Mouse (Mus musculus): ENCODE data around the gene Ccdc51. TPM values are rescaled to one million over a fixed set of nuclear protein-coding genes. Genes with fewer than 3 reads are reported as not detected.

Gene Ccdc51
- polyA plus RNA-seq, 1 experiment from 2014 or later = 11.4 TPM

DNA sequence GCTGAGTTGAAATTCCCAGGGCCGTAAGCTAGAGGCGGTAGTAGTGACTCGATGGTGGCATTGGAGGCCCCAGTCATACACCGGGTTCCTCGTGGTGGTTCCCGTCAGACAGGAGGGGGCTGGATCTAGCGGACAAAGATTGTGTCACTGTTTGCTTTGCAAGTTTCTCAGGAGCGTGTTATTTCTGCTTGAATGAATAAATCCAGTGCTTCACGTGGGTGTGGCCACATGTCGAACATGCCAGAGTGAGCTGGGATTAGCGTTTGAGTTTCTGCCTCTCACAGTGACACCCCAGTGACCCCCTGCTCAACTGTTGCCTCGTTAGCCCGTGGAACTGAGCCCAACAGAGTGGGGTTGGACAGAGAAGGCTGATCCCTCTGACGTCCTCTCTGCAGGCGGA, 8.2 kb downstream of the Ccdc51 start:
- Histone ChIP-seq H3K27ac (replicated peaks) (no peak overlapping the region), H3K9me3 (replicated peaks) (no peaks in the 10 kb centered on the region), H3K27me3 (peaks cover 28% of the 10 kb centered on the region), H3K36me3 (replicated peaks) (peaks cover 27% of the 10 kb centered on the region), H3K4me1 (replicated peaks) (peaks cover 33% of the 10 kb centered on the region), H3K4me2 (no peak overlapping the region), H3K9ac (no peak overlapping the region), H3K4me3 (replicated peaks) (no peak overlapping the region)
- no peak for ATAC-seq (ENCODE audit: insufficient read depth)
- 66% methylated on average over 15 of the region's 15 CpGs for WGBS (ENCODE audit: insufficient replicate concordance)

DNA sequence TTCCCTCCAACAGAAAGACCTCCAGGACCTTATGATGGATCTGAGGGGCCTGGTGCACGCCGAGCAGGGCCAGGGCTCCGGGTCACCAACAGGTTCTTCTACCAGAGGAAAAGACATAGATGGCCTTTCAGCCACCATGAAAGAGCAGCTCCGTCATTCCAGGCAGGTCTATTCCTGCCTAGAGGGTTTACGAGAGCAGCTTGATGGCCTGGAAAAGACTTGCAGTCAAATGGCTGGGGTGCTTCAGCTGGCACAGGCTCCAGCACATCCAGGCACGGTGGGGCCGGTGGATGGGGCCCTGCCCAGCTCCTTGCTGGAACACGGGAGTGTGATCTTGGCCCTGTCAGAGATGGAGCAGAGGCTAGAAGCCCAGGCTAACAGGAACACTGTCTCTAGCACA, 9.5 kb downstream of the Ccdc51 start:
- Histone ChIP-seq H3K36me3 (replicated peaks) (peaks cover 27% of the 10 kb centered on the region), H3K27ac (replicated peaks) (no peak overlapping the region), H3K27me3 (peaks cover 41% of the 10 kb centered on the region), H3K4me2 (no peak overlapping the region), H3K4me3 (replicated peaks) (no peak overlapping the region), H3K4me1 (replicated peaks) (peaks cover 36% of the 10 kb centered on the region), H3K9ac (no peak overlapping the region), H3K9me3 (replicated peaks) (no peaks in the 10 kb centered on the region)
- WGBS (ENCODE audit: insufficient replicate concordance) = 81% methylated on average over 8 of the region's 8 CpGs
- ATAC-seq (ENCODE audit: insufficient read depth) = no peak

DNA sequence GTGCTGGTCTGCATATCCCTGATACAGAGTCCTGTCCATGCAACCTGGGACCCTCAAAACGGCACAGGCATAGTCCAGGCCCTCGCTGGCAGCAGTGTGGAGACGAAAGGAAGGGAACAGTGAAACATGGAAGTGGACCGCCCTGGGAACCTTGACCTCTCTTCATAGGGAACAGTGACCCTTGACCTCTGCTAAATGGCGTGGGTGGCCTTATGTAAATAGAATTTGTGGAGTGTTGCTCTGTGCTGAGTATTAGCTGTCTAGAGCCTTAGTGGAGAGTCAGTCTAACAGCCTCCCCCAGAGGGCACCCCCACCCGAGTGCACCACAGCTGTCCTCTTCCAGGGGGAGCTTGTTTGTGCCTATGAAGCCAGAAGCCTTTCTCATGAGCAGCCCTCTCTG, 10.5 kb downstream of the Ccdc51 start:
- Histone ChIP-seq H3K4me2 (no peak overlapping the region), H3K36me3 (replicated peaks) (peaks cover 27% of the 10 kb centered on the region), H3K27me3 (peaks cover 51% of the 10 kb centered on the region), H3K4me1 (replicated peaks) (peaks cover 34% of the 10 kb centered on the region), H3K9me3 (replicated peaks) (no peaks in the 10 kb centered on the region), H3K4me3 (replicated peaks) (no peak overlapping the region), H3K9ac (no peak overlapping the region), H3K27ac (replicated peaks) (peak overlapping the region; percentile 62)
- 63% methylated on average over 6 of the region's 6 CpGs for WGBS (ENCODE audit: insufficient replicate concordance)
- ATAC-seq (ENCODE audit: insufficient read depth) = peak; percentile 33

DNA sequence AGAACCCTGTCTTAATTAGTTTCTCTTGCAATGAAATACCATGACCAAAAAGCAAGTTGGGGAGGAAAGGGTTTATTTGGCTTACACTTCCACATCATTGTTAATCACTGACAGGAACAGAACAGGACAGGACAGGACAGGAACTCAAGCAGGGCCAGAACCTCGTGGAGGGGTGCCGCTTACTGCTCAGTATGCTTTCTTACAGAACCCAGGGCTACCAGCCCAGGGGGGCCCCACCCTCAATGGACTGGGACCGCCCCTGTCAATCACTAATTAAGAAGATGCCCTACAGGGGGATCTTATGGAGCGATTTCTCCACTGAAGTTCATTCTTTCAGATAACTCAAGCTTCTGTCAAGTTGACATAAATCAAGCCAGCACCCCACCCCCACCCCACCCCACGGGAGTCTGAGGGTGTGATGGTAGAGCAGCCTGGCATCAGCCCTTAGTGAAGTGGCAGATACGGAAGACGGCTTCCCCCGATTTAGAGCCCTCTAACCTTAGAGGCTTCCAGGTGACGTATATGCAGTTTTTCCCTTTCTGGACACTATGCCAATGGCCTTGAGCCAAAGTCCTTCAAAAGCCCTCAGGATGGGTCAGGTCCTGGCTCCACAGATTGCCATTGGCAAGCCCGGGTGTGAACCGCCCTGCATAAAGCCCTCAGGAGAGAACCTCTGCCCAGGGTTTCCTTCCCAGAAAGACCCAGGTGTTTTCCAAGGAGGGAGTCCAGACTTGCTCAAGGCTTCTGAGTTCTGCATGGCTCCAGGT, 11.7 kb downstream of the Ccdc51 start:
- peak overlapping the region; percentile 42 for H3K4me2 ChIP-seq
- peaks cover 40% of the 10 kb centered on the region for H3K4me1 ChIP-seq (replicated peaks)
- H3K4me3 ChIP-seq (replicated peaks) = peak overlapping the region; percentile 57
- no peak; the same call in 1 of the 2 replicates for ATAC-seq (ENCODE audit: insufficient read depth)
- WGBS (ENCODE audit: insufficient replicate concordance) = 29% methylated on average over 11 of the region's 11 CpGs
- no peak overlapping the region for H3K9ac ChIP-seq
- peaks cover 27% of the 10 kb centered on the region for H3K36me3 ChIP-seq (replicated peaks)
- no peaks in the 10 kb centered on the region for H3K9me3 ChIP-seq (replicated peaks)
- peaks cover 58% of the 10 kb centered on the region for H3K27me3 ChIP-seq
- peak overlapping the region; percentile 55 for H3K27ac ChIP-seq (replicated peaks)

DNA sequence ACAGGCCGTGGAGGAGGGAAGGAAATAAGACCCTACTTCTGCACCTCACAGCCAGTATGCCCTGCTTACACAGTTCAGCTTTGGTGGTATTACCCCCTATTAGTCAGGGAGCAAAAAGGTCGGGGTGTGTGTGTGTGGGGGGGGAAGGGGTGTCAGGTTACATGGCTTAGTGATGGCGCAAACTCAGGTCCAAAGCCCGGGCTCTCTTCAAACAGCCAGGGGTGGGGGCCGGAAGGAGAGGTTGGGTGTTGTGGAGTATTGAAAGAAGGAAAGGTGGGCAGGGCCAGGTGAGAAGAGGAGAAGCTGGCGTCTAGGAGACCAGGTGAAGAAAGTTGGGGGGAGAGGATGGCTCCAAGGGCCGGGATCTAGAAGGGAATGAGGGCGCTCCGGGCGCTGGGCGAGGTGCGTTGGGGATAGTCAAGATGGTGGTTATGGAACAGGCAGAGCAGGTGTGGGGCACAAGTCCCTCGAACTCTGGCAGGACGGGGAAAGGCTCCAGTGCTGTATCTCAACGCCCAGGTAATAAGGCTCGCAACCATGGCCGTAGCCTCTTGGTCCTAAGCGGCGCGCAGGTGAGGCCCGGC, 12.4 kb downstream of the Ccdc51 start:
- Histone ChIP-seq H3K4me3 (replicated peaks) (peak overlapping the region; percentile 57), H3K4me1 (replicated peaks) (peaks cover 44% of the 10 kb centered on the region), H3K27me3 (peaks cover 58% of the 10 kb centered on the region), H3K4me2 (peak overlapping the region; percentile 62), H3K27ac (replicated peaks) (peak overlapping the region; percentile 81), H3K36me3 (replicated peaks) (peaks cover 20% of the 10 kb centered on the region), H3K9ac (peak overlapping the region; percentile 45), H3K9me3 (replicated peaks) (no peaks in the 10 kb centered on the region)
- 5% methylated on average over 21 of the region's 21 CpGs for WGBS (ENCODE audit: insufficient replicate concordance)
- ATAC-seq (ENCODE audit: insufficient read depth) = peak; percentile 45

DNA sequence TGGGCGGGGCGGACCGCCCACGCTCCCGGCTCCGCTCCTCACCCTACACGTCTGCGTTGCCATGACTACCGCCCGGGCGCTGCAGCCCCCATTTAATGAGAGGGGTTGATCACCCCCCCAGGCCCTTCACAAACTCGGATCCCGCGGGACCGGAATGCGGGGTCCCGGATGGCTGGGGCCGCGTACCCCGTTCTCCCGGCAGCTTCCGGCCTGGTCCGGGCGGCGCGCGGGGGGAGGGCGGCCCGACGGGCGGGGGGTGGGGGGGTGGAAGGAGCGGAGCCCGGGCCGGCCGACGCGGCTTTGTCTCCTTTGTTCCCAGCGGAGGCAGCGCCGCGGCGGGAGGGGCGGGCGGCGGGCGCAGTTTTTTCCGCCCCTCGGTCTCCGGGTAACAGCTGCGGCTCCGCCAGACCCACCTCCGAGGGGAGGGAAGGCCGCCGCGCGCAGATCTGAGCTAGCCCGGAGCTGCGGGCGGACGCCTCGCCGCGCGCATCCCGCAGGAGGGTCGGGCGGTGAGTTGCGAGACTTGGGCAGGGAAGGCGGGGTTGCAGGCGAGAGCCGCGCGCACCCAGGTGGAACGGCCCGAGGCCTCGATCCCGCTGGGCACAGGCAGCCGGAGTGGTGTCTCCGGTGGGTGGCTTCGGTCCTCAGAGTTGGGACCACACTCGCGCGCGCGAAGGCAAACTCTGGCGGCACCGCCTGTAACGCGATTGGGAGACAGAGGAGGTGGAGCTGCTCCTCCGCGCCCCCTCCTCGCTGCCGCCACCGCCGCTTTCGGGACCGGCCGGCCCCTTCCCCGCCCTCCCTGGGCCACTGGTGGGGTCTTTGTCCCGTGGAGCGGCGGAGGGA, 13.1 kb downstream of the Ccdc51 start, which contains the start of gene Plxnb1:
Gene Plxnb1, plus strand, starts transcription at position 253 of the 846 bp plus-strand sequence.
- Histone ChIP-seq H3K4me2 (peak within 1 kb of the TSS; percentile 62), H3K27ac (replicated peaks) (peak within 1 kb of the TSS; percentile 81), H3K9me3 (replicated peaks) (no peaks in the 10 kb centered on the region), H3K36me3 (replicated peaks) (peaks cover 14% of the 10 kb centered on the region), H3K4me1 (replicated peaks) (peaks cover 38% of the 10 kb centered on the region), H3K4me3 (replicated peaks) (peak within 1 kb of the TSS; percentile 57), H3K9ac (peak within 1 kb of the TSS; percentile 45), H3K27me3 (peaks cover 58% of the 10 kb centered on the region)
- ATAC-seq (ENCODE audit: insufficient read depth) = peak; percentile 16; the same call in 1 of the 2 replicates
- WGBS (ENCODE audit: insufficient replicate concordance) = under 1% methylated on average over 100 of the region's 102 CpGs

DNA sequence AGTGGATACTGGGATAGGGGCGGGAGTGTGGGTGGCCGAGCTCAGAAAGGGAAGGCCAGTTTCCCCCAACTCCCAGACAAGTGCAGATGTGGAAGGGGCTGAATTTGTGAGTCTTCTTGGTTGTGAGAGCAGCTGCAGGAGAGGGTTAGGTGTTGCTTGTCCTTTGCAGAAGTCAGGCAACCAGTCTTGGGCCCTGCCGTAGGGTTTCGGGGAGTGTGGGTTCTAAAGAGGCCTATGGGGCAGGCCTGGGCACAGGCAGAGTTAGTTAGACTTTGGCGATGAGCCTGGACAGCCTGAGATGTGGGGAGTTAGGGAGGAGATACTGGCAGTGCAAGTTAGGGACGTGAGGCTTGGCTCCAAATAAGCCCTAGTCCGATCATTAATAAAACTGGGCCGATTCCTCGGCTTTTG, 14.0 kb downstream of the Ccdc51 start:
- 65% methylated on average over 9 of the region's 9 CpGs for WGBS (ENCODE audit: insufficient replicate concordance)
- H3K9me3 ChIP-seq (replicated peaks) = no peaks in the 10 kb centered on the region
- H3K4me2 ChIP-seq = peak overlapping the region; percentile 62
- no peak for ATAC-seq (ENCODE audit: insufficient read depth)
- peaks cover 32% of the 10 kb centered on the region for H3K4me1 ChIP-seq (replicated peaks)
- peak overlapping the region; percentile 57 for H3K4me3 ChIP-seq (replicated peaks)
- H3K9ac ChIP-seq = peak overlapping the region; percentile 30; the same call in 1 of the 2 replicates
- H3K36me3 ChIP-seq (replicated peaks) = peaks cover 12% of the 10 kb centered on the region
- peak overlapping the region; percentile 81 for H3K27ac ChIP-seq (replicated peaks)
- peaks cover 58% of the 10 kb centered on the region for H3K27me3 ChIP-seq

DNA sequence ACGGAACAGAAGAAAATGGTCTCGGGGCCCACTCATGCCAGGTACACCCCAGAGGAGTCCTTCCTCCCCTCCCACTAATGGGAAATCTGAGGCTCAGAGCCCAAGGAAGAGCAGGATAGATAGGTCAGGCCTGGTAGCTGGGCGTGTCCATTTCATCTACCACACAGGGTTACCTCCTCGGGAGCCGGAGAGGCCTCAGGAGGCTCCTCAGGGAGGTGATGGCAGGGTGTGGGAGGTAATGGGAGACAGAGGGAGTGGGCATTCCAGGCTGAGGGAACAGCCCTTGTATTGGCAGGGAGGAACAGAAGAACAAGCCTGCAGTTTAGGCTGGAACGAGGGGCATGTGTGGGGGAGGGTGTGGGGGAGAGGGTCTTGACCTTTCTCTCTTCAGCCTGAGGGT, 14.6 kb downstream of the Ccdc51 start:
- peak overlapping the region; percentile 81 for H3K27ac ChIP-seq (replicated peaks)

DNA sequence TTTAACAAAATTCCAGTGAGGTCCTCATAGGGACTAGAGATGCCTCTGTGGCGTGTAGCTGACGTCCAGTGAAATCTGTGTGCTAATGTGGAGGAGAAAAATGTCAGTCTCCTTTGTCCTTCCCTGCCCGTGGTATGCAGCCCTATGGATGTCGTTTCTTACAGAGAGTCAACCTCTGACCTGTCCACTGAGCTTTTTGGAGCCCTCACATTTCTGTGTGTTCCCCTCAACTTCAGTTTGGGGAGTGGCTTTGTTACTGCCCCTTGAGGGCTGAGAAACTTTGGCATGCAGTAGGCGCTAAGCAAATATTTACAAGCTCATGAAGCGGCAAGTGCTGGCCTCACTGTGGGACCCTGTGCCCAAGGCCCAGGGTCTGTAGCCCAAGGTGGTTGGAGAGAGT, 15.0 kb downstream of the Ccdc51 start:
- H3K4me1 ChIP-seq (replicated peaks) = peaks cover 32% of the 10 kb centered on the region

More for the DNA sequence above, 14.6 kb downstream of the Ccdc51 start:
- 64% methylated on average over 6 of the region's 6 CpGs for WGBS (ENCODE audit: insufficient replicate concordance)
- H3K9ac ChIP-seq = peak overlapping the region; percentile 30; the same call in 1 of the 2 replicates
- H3K9me3 ChIP-seq (replicated peaks) = no peaks in the 10 kb centered on the region
- peak overlapping the region; percentile 57 for H3K4me3 ChIP-seq (replicated peaks)
- H3K36me3 ChIP-seq (replicated peaks) = peaks cover 6% of the 10 kb centered on the region
- H3K4me1 ChIP-seq (replicated peaks) = peaks cover 32% of the 10 kb centered on the region
- ATAC-seq (ENCODE audit: insufficient read depth) = no peak
- peak overlapping the region; percentile 62 for H3K4me2 ChIP-seq
- peaks cover 58% of the 10 kb centered on the region for H3K27me3 ChIP-seq

DNA sequence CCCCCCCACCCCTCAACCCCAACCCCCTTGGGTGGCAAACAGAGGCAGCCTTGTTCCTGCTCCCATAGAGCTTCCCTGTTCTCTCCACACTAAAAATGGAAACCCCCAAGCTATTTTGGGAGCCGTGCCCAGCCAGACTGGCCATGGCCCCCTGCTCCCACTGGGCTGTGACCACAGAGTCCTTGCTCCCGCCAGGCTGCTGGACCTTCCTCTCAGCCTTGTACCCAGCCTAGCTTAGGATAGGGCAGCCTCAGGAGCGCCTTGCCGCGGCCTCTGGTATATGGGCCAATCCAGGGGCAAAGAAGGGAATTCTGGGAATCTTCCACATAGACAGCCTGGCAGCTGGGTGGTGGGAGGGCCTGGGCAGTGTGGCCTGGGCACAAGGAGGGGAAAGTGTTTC, 15.5 kb downstream of the Ccdc51 start:
- no peak for ATAC-seq (ENCODE audit: insufficient read depth)
- Histone ChIP-seq H3K9me3 (replicated peaks) (no peaks in the 10 kb centered on the region), H3K27me3 (peaks cover 56% of the 10 kb centered on the region), H3K9ac (no peak overlapping the region), H3K36me3 (replicated peaks) (peaks cover 3% of the 10 kb centered on the region; the same call in 1 of the 2 replicates), H3K4me3 (replicated peaks) (no peak overlapping the region), H3K4me1 (replicated peaks) (peaks cover 32% of the 10 kb centered on the region), H3K4me2 (peak overlapping the region; percentile 62), H3K27ac (replicated peaks) (peak overlapping the region; percentile 65)
- 53% methylated on average over 5 of the region's 5 CpGs for WGBS (ENCODE audit: insufficient replicate concordance)

More for the DNA sequence above, 15.0 kb downstream of the Ccdc51 start:
- Histone ChIP-seq H3K9me3 (replicated peaks) (no peaks in the 10 kb centered on the region), H3K36me3 (replicated peaks) (0 out of 2 replicates have a peak, but pooled peaks cover 3% of the 10 kb centered on the region), H3K4me3 (replicated peaks) (peak overlapping the region; percentile 57; the same call in 1 of the 2 replicates), H3K4me2 (peak overlapping the region; percentile 62), H3K27ac (replicated peaks) (peak overlapping the region; percentile 81), H3K9ac (no peak overlapping the region; the same call in 1 of the 2 replicates), H3K27me3 (peaks cover 58% of the 10 kb centered on the region)
- no peak for ATAC-seq (ENCODE audit: insufficient read depth)
- WGBS (ENCODE audit: insufficient replicate concordance) = 55% methylated on average over 6 of the region's 6 CpGs

All from liver, embryonic 15.5 days (tissue).